Mouse (Mus musculus): Measurements from ENCODE around the gene Thrsp. TPM values are rescaled to one million over a fixed set of nuclear protein-coding genes. Genes with fewer than 3 reads are reported as not detected.

Gene Thrsp
- polyA plus RNA-seq, 1 experiment from 2014 or later, result not detected

GRCm38 (mm10) chr7:97411106-97411505 lies 6.4 kb downstream of the Thrsp start:
- H3K4me3 ChIP-seq (ENCODE audit: low read depth, low read length), result no peak overlapping the region
- ATAC-seq (ENCODE audit: low FRiP score) (no peak), DNase-seq (ENCODE audit: low spot score, missing footprints) (no peak)
- H3K4me2 ChIP-seq, result no peak overlapping the region
- no peak overlapping the region for H3K9ac ChIP-seq (ENCODE audit: low read length)
- 0 out of 2 replicates have a peak, but pooled peaks cover 4% of the 10 kb centered on the region for H3K36me3 ChIP-seq (ENCODE audit: control insufficient read depth, insufficient read depth, low read length)
- H3K4me1 ChIP-seq (ENCODE audit: control insufficient read depth, insufficient read depth, low read length), result no peaks in the 10 kb centered on the region
- no peaks in the 10 kb centered on the region for H3K27me3 ChIP-seq (ENCODE audit: control insufficient read depth, insufficient read depth, low read length)
- WGBS, result 86% methylated on average over 2 of the region's 2 CpGs
- H3K9me3 ChIP-seq (ENCODE audit: control insufficient read depth, low read length), result no peaks in the 10 kb centered on the region
- no peak overlapping the region for H3K27ac ChIP-seq (ENCODE audit: low read depth, low read length)

- H3K4me2 ChIP-seq, result no peak overlapping the region
- H3K27ac ChIP-seq (ENCODE audit: low read depth, low read length), result no peak overlapping the region
- no peak for ATAC-seq (ENCODE audit: low FRiP score)
- H3K36me3 ChIP-seq (ENCODE audit: control insufficient read depth, insufficient read depth, low read length), result 0 out of 2 replicates have a peak, but pooled peaks cover 4% of the 10 kb centered on the region
- DNase-seq (ENCODE audit: low spot score, missing footprints), result no peak
- no peaks in the 10 kb centered on the region for H3K27me3 ChIP-seq (ENCODE audit: control insufficient read depth, insufficient read depth, low read length)
- H3K9me3 ChIP-seq (ENCODE audit: control insufficient read depth, low read length), result no peaks in the 10 kb centered on the region
- H3K9ac ChIP-seq (ENCODE audit: low read length), result no peak overlapping the region
- WGBS, result 91% methylated on average over 10 of the region's 10 CpGs
- no peak overlapping the region for H3K4me3 ChIP-seq (ENCODE audit: low read depth, low read length)
- no peaks in the 10 kb centered on the region for H3K4me1 ChIP-seq (ENCODE audit: control insufficient read depth, insufficient read depth, low read length)
Measured at GRCm38 (mm10) chr7:97407145-97407544, 10.4 kb downstream of the Thrsp start.

GRCm38 (mm10) chr7:97399960-97400715 lies 17.4 kb downstream of the Thrsp start, which contains the start of gene Ndufc2:
Ndufc2 (plus strand) TSS chr7:97400003.
- H3K4me3 ChIP-seq (ENCODE audit: low read depth, low read length), result peak within 1 kb of the TSS; percentile 57
- no peaks in the 10 kb centered on the region for H3K9me3 ChIP-seq (ENCODE audit: control insufficient read depth, low read length)
- H3K4me1 ChIP-seq (ENCODE audit: control insufficient read depth, insufficient read depth, low read length), result peaks cover 11% of the 10 kb centered on the region
- no peaks in the 10 kb centered on the region for H3K27me3 ChIP-seq (ENCODE audit: control insufficient read depth, insufficient read depth, low read length)
- ATAC-seq (ENCODE audit: low FRiP score) (peak; percentile 92), DNase-seq (ENCODE audit: low spot score, missing footprints) (peak; percentile 98)
- no peaks in the 10 kb centered on the region for H3K36me3 ChIP-seq (ENCODE audit: control insufficient read depth, insufficient read depth, low read length)
- H3K27ac ChIP-seq (ENCODE audit: low read depth, low read length), result 0 out of 2 replicates have a peak within 1 kb of the TSS, but pooled peaks have one; percentile 15
- WGBS, result 1% methylated on average over 54 of the region's 54 CpGs
- H3K9ac ChIP-seq (ENCODE audit: low read length), result peak within 1 kb of the TSS; percentile 96
- H3K4me2 ChIP-seq, result peak within 1 kb of the TSS; percentile 78

- Histone ChIP-seq H3K27ac (ENCODE audit: low read depth, low read length) (no peak overlapping the region), H3K9me3 (ENCODE audit: control insufficient read depth, low read length) (no peaks in the 10 kb centered on the region), H3K27me3 (ENCODE audit: control insufficient read depth, insufficient read depth, low read length) (no peaks in the 10 kb centered on the region), H3K4me2 (no peak overlapping the region), H3K36me3 (ENCODE audit: control insufficient read depth, insufficient read depth, low read length) (no peaks in the 10 kb centered on the region), H3K4me1 (ENCODE audit: control insufficient read depth, insufficient read depth, low read length) (peaks cover 11% of the 10 kb centered on the region), H3K9ac (ENCODE audit: low read length) (no peak overlapping the region), H3K4me3 (ENCODE audit: low read depth, low read length) (no peak overlapping the region)
- ATAC-seq (ENCODE audit: low FRiP score), result no peak
- no peak for DNase-seq (ENCODE audit: low spot score, missing footprints)
- WGBS, result 89% methylated on average over 6 of the region's 6 CpGs
Measured at GRCm38 (mm10) chr7:97398943-97399342, 18.6 kb downstream of the Thrsp start.

- Histone ChIP-seq H3K9me3 (ENCODE audit: control insufficient read depth, low read length) (no peaks in the 10 kb centered on the region), H3K27ac (ENCODE audit: low read depth, low read length) (no peak overlapping the region), H3K9ac (ENCODE audit: low read length) (no peak overlapping the region), H3K4me3 (ENCODE audit: low read depth, low read length) (no peak overlapping the region), H3K36me3 (ENCODE audit: control insufficient read depth, insufficient read depth, low read length) (no peaks in the 10 kb centered on the region), H3K4me2 (no peak overlapping the region), H3K4me1 (ENCODE audit: control insufficient read depth, insufficient read depth, low read length) (no peaks in the 10 kb centered on the region), H3K27me3 (ENCODE audit: control insufficient read depth, insufficient read depth, low read length) (no peaks in the 10 kb centered on the region)
- DNase-seq (ENCODE audit: low spot score, missing footprints), result peak; percentile 72
- 81% methylated on average over 2 of the region's 2 CpGs for WGBS
- no peak for ATAC-seq (ENCODE audit: low FRiP score)
Measured at GRCm38 (mm10) chr7:97394375-97394774, 23.2 kb downstream of the Thrsp start.

- no peaks in the 10 kb centered on the region for H3K27me3 ChIP-seq (ENCODE audit: control insufficient read depth, insufficient read depth, low read length)
- peaks cover 5% of the 10 kb centered on the region; the same call in 1 of the 2 replicates for H3K36me3 ChIP-seq (ENCODE audit: control insufficient read depth, insufficient read depth, low read length)
- H3K4me3 ChIP-seq (ENCODE audit: low read depth, low read length), result no peak overlapping the region
- no peak overlapping the region for H3K9ac ChIP-seq (ENCODE audit: low read length)
- H3K4me1 ChIP-seq (ENCODE audit: control insufficient read depth, insufficient read depth, low read length), result no peaks in the 10 kb centered on the region
- DNase-seq (ENCODE audit: low spot score, missing footprints) (peak; percentile 54), ATAC-seq (ENCODE audit: low FRiP score) (no peak)
- H3K27ac ChIP-seq (ENCODE audit: low read depth, low read length), result no peak overlapping the region
- H3K4me2 ChIP-seq, result no peak overlapping the region
- 91% methylated on average over 6 of the region's 6 CpGs for WGBS
- H3K9me3 ChIP-seq (ENCODE audit: control insufficient read depth, low read length), result no peaks in the 10 kb centered on the region
Measured at GRCm38 (mm10) chr7:97392079-97392445, 25.5 kb downstream of the Thrsp start.

- DNase-seq (ENCODE audit: low spot score, missing footprints), result peak; percentile 80
- H3K9ac ChIP-seq (ENCODE audit: low read length), result no peak overlapping the region
- H3K27me3 ChIP-seq (ENCODE audit: control insufficient read depth, insufficient read depth, low read length), result no peaks in the 10 kb centered on the region
- peaks cover 7% of the 10 kb centered on the region; the same call in 1 of the 2 replicates for H3K36me3 ChIP-seq (ENCODE audit: control insufficient read depth, insufficient read depth, low read length)
- no peaks in the 10 kb centered on the region for H3K9me3 ChIP-seq (ENCODE audit: control insufficient read depth, low read length)
- H3K4me2 ChIP-seq, result no peak overlapping the region
- 90% methylated on average over 13 of the region's 13 CpGs for WGBS
- no peak overlapping the region for H3K4me3 ChIP-seq (ENCODE audit: low read depth, low read length)
- H3K27ac ChIP-seq (ENCODE audit: low read depth, low read length), result no peak overlapping the region
- H3K4me1 ChIP-seq (ENCODE audit: control insufficient read depth, insufficient read depth, low read length), result no peaks in the 10 kb centered on the region
- ATAC-seq (ENCODE audit: low FRiP score), result no peak
Measured at GRCm38 (mm10) chr7:97391293-97392078, 26.0 kb downstream of the Thrsp start.

GRCm38 (mm10) chr7:97388541-97388940 lies 29.0 kb downstream of the Thrsp start:
- peaks cover 14% of the 10 kb centered on the region for H3K36me3 ChIP-seq (ENCODE audit: control insufficient read depth, insufficient read depth, low read length)
- H3K4me2 ChIP-seq, result no peak overlapping the region
- no peaks in the 10 kb centered on the region for H3K27me3 ChIP-seq (ENCODE audit: control insufficient read depth, insufficient read depth, low read length)
- H3K27ac ChIP-seq (ENCODE audit: low read depth, low read length), result no peak overlapping the region
- H3K4me1 ChIP-seq (ENCODE audit: control insufficient read depth, insufficient read depth, low read length), result no peaks in the 10 kb centered on the region
- DNase-seq (ENCODE audit: low spot score, missing footprints) (peak; percentile 44), ATAC-seq (ENCODE audit: low FRiP score) (no peak)
- H3K9me3 ChIP-seq (ENCODE audit: control insufficient read depth, low read length), result no peaks in the 10 kb centered on the region
- H3K4me3 ChIP-seq (ENCODE audit: low read depth, low read length), result no peak overlapping the region
- H3K9ac ChIP-seq (ENCODE audit: low read length), result no peak overlapping the region
- 91% methylated on average over 4 of the region's 4 CpGs for WGBS

GRCm38 (mm10) chr7:97387561-97388147 lies 29.9 kb downstream of the Thrsp start:
- Histone ChIP-seq H3K36me3 (ENCODE audit: control insufficient read depth, insufficient read depth, low read length) (peaks cover 18% of the 10 kb centered on the region), H3K9me3 (ENCODE audit: control insufficient read depth, low read length) (no peaks in the 10 kb centered on the region), H3K4me2 (no peak overlapping the region), H3K9ac (ENCODE audit: low read length) (no peak overlapping the region), H3K4me1 (ENCODE audit: control insufficient read depth, insufficient read depth, low read length) (no peaks in the 10 kb centered on the region), H3K27me3 (ENCODE audit: control insufficient read depth, insufficient read depth, low read length) (no peaks in the 10 kb centered on the region), H3K4me3 (ENCODE audit: low read depth, low read length) (no peak overlapping the region), H3K27ac (ENCODE audit: low read depth, low read length) (no peak overlapping the region)
- DNase-seq (ENCODE audit: low spot score, missing footprints) (no peak), ATAC-seq (ENCODE audit: low FRiP score) (no peak)
- 96% methylated on average over 8 of the region's 8 CpGs for WGBS
